Mouse (Mus musculus) gastrocnemius, adult 18-20 months (tissue): ENCODE data around the gene Dgat2. TPM values are rescaled to one million over a fixed set of nuclear protein-coding genes. Genes with fewer than 3 reads are reported as not detected.

Source experiments
- DNase-seq: peaks from one replicate; pipeline ENCODE4 v3.0.0; 2021; ENCODE audit warnings: low spot score
- total RNA-seq, 2 experiments: library from RNA; stranded (reverse); gene quantifications; 2 replicates each; pipeline ENCODE4 v1.2.3; 2021

Gene Dgat2
- total RNA-seq, 2 experiments from 2014 or later = 41.9 to 56.0 TPM

- DNase-seq = no peak
Measured at GRCm38 (mm10) chr7:99194511-99194910, 12.0 kb upstream of the Dgat2 start.

DNA sequence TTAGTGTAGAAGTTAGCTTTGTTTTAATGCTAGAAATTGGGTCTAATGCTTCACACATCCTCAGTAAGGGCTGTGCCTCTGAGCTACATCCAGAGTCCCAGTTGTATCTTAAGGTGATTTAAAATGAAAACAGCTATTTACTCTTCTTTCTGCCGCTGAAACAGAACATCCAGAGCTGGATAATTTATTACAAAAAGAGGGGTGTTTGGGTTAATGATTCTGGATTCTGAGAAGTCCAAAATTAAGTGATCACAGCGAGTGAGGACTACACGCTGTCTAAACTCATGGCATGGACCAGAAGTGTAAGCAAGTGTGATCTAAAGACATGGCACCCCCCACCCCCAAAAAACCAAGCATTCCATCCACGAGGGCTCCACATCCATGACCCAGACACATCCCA, 11.4 kb upstream of the Dgat2 start:
- DNase-seq = no peak

DNA sequence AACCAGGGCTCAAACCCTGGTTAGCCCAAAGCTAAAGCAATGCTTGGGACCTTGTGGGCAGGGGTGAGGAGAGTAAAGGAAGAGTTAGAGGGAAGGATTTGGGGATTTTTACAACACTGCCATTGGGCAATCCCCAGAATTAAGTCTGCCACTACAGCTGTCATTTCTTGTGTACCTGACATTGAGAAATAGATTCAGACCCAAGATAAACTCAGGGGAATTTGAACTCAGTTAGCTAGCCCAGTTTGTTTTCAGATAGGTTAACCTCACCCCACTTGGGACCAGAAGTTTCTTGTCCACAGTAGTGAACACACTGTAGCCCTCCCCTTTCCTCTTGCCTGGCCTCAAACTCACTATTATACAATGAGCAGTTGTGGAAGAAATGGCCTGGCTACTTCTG, 8.9 kb upstream of the Dgat2 start:
- DNase-seq = no peak

GRCm38 (mm10) chr7:99189885-99190284, 7.4 kb upstream of the Dgat2 start:
- no peak for DNase-seq

GRCm38 (mm10) chr7:99188630-99189029, 6.1 kb upstream of the Dgat2 start:
- DNase-seq = no peak

GRCm38 (mm10) chr7:99187451-99187850, 4.9 kb upstream of the Dgat2 start:
- DNase-seq = no peak

DNA sequence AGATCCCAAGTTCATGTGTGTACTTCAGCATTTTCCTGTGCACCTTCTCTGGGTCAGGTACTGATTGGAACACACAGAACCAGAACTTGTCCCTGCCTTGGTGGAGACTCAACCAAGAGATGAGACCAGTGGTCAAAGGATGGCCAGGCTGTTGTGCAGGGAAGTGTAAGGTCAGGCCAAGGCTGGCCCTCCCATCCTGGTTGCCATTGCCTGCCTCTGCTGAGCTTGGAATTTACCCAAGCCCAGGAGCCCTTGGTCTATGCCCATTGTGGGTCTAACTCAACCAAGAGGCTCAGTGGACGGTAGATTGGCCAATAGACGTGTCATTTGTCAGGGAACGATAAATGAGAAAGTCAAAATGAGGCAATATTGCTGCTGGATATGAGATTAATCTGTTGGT, 2.9 kb upstream of the Dgat2 start:
- DNase-seq = no peak

- DNase-seq = peak; percentile 14
Measured at GRCm38 (mm10) chr7:99183751-99184150, 1.2 kb upstream of the Dgat2 start.

DNA sequence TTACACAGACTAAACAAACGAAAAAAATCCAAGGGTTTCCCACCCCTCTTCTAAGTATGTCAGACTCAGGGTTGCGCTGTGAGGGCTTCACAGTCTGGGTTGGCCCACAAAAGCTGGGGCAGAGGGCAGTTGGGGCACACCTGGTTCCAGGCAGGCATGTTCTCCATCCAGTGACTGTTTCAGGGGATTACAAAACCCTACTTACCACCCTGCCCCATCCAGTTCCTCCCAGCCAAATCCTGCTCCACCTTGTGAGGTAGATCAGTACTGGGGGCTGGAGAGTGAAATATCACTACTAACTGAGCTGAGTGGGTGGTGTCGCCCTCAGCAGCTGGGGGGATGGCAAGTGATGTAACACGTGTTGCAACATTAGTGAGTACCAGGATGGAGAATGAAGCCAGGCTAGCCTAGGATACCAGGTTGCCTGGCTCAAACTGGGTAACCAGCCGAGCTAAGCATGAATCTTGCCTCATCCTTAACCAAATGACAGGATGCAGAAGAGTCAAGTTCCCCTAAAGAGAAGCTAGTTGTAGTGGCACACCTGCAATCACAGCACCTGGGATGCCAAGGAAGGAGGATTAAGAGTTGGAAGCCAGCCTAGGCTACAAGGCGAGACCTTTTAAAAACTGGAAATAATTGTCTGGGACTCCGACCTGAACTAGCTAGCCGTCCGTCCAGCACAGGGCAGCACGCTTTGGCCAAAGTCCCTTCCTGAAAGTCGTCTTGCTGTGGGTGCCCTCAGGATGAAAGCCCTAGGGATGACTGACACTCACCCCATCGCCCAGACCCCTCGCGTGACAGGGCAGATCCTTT, 694 bp downstream of the Dgat2 start:
- no peak for DNase-seq

- DNase-seq = no peak
Measured at GRCm38 (mm10) chr7:99180162-99180561, 2.4 kb downstream of the Dgat2 start.

GRCm38 (mm10) chr7:99179271-99179670, 3.2 kb downstream of the Dgat2 start:
- DNase-seq = no peak

DNA sequence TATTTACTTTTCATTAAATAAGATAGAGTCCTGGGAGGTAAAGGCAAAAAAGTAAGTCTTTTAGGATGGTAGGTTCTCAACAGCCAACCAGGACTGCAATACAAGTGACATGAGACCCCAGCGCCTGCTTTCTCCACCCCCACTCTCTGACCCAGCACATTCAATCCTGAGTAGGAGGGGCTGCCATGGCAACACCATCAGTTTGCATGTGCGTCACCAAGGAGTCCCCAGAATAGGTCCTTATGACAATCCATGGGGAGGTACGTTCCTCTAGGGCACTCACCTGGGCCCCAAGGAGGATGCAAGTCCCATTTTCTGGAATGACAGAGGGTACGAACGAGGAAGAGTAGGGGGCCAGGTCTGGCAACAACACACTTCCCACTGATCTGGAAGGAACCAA, 5.1 kb downstream of the Dgat2 start:
- DNase-seq = no peak

DNA sequence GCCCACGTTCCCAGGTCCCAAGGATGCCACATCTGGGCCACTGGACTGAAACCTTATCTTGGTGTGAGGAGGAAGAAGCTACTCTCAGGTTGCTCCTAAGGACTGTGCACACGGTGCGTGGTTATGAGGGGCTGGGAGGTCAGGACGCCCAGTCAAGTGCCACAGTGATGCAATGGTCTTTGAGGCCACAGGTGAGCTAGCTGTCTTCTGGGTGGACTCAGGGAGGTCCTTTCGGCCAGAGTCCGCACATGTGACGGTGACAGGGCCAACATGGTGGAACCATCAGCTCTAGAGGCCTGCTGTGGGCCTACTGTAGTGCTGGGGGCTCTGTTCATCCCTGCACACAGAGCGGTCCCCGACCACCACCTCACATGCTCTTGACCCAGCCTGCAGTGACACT, 6.9 kb downstream of the Dgat2 start:
- no peak for DNase-seq

GRCm38 (mm10) chr7:99175118-99175517, 7.4 kb downstream of the Dgat2 start:
- no peak for DNase-seq

DNA sequence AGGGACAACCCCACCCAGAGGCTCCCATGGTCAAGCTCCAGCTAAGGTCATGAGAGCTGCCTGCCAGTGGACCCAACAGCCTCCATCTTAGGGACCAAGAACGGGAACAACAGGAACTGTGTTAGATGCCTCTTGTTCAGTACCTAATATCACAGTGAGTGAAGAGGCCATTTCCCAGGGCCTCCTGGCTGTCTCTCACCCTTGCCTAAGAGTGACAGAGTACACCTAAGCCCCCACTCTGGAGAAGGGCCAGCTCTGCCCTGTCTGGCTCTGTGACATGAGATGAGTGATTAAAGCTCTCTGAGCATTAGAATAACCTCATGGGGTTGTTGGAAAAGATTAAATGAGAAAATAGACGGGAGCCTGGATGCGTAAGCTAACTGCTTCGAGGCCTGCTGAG, 8.5 kb downstream of the Dgat2 start:
- DNase-seq = no peak

- no peak for DNase-seq
Measured at GRCm38 (mm10) chr7:99172898-99173297, 9.6 kb downstream of the Dgat2 start.

GRCm38 (mm10) chr7:99171730-99172463, 10.6 kb downstream of the Dgat2 start:
- no peak for DNase-seq

DNA sequence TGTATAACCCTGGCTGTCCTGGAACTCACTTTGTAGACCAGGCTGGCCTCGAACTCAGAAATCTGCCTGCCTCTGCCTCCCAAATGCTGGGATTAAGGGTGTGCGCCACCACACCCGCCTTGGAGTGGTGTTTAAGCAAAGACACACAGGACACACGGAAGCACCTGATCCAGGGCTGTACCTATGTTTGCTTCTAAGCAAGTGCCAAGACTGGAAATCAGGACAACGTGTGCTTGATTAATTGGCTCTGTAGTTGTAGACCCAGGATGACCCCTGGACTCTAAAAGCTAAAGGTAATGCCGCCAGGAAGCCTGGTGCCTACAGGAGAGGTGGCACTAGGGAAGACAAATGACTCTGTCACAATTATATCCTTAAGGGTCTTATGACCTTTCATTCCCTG, 12.0 kb downstream of the Dgat2 start:
- no peak for DNase-seq

GRCm38 (mm10) chr7:99169717-99170403, 12.7 kb downstream of the Dgat2 start:
- DNase-seq = no peak

- no peak for DNase-seq
Measured at GRCm38 (mm10) chr7:99168756-99169155, 13.8 kb downstream of the Dgat2 start.

- peak; percentile 72 for DNase-seq
Measured at GRCm38 (mm10) chr7:99167939-99168338, 14.6 kb downstream of the Dgat2 start.

DNA sequence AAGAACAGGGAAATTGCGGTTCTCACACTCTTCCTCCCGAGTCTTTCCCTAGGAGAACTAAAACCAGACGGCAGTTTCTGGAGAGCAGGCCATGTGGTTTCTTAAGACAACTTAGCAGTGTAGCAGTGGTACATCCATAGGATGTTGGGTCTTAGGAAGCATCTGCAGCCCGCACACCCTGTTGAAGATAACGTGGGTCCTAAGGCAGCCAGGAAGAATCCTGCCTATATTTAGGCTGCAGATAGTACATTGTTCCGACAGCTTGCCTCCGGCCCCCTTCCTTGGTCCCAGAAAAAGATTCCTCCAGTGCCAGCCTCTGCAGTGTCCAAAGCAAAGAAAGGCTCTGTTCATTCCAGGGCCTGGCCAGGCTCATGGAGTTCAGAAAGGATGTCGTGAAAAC, 16.4 kb downstream of the Dgat2 start:
- no peak for DNase-seq
